Mouse (Mus musculus) heart, embryonic 12.5 days (tissue): ENCODE measurements at regions not wholly inside any gene's neighbourhood (a gene's known extent, or its start where the extent isn't known, plus 50 kb on each side); places are given as distances from the start of the nearest gene placed in this dataset.
A peak's percentile ranks its signal among the peaks of the same experiment; 100 is the strongest.

ENCODE experiments used
- ATAC-seq: fragments of 200-750 bp; cut with Nextera tagmentation; 2 replicates; pipeline ENCODE4 v1.8.0; 2017; ENCODE audit warnings: moderate TSS enrichment, moderate library complexity; ENCODE audit not compliant: insufficient number of reproducible peaks, low FRiP score
- H3K27ac ChIP-seq: fragments of 300-500 bp; sonication (generic); 2 replicates; pipeline ENCODE4 v1.5.1; 2016; ENCODE audit warnings: mild to moderate bottlenecking, moderate library complexity; ENCODE audit not compliant: poor library complexity, severe bottlenecking
- H3K27me3 ChIP-seq: fragments of 300-500 bp; sonication (generic); replicated peaks from 2 replicates; pipeline ENCODE4 v1.6.1; 2016; ENCODE audit warnings: mild to moderate bottlenecking, moderate library complexity
- H3K36me3 ChIP-seq: fragments of 300-500 bp; sonication (generic); 2 replicates; pipeline ENCODE4 v1.6.1; 2016; ENCODE audit warnings: mild to moderate bottlenecking, moderate library complexity
- H3K4me1 ChIP-seq: fragments of 300-500 bp; sonication (generic); replicated peaks from 2 replicates; pipeline ENCODE4 v1.6.1; 2016; ENCODE audit warnings: mild to moderate bottlenecking
- H3K4me2 ChIP-seq: fragments of 300-500 bp; sonication (generic); 2 replicates; pipeline ENCODE4 v1.6.1; 2016; ENCODE audit warnings: mild to moderate bottlenecking, moderate library complexity
- H3K4me3 ChIP-seq: fragments of 300-500 bp; sonication (generic); 2 replicates; pipeline ENCODE4 v1.5.1; 2016; ENCODE audit warnings: mild to moderate bottlenecking
- H3K9ac ChIP-seq: fragments of 300-500 bp; sonication (generic); 2 replicates; pipeline ENCODE4 v1.6.1; 2016; ENCODE audit warnings: mild to moderate bottlenecking, moderate library complexity
- H3K9me3 ChIP-seq: fragments of 300-500 bp; sonication (generic); replicated peaks from 2 replicates; pipeline ENCODE4 v1.6.1; 2016; ENCODE audit warnings: mild to moderate bottlenecking, moderate library complexity
- WGBS: fragments of 180-500 bp; shearing (Covaris S2); methylation state at CpG from one replicate; pipeline ENCODE4 v1.1.7; 2016; 5-methylcytosine and 5-hydroxymethylcytosine counted together

GRCm38 (mm10) chr12:71430331-71430730 lies 120.6 kb downstream of the Dact1 start:
- Histone ChIP-seq H3K9ac (no peak overlapping the region), H3K27ac (no peak overlapping the region), H3K9me3 (no peaks in the 10 kb centered on the region), H3K4me3 (no peak overlapping the region), H3K27me3 (no peaks in the 10 kb centered on the region), H3K4me1 (peaks cover 36% of the 10 kb centered on the region), H3K36me3 (no peaks in the 10 kb centered on the region), H3K4me2 (no peak overlapping the region)
- 44% methylated on average over 11 of the region's 11 CpGs for WGBS
- no peak for ATAC-seq

- H3K9ac ChIP-seq, result no peak overlapping the region
- 81% methylated on average over 8 of the region's 8 CpGs for WGBS
- no peak overlapping the region for H3K4me2 ChIP-seq
- no peaks in the 10 kb centered on the region for H3K27me3 ChIP-seq
- H3K9me3 ChIP-seq, result no peaks in the 10 kb centered on the region
- H3K4me3 ChIP-seq, result no peak overlapping the region
- no peak for ATAC-seq
- no peak overlapping the region for H3K27ac ChIP-seq
- H3K4me1 ChIP-seq, result peaks cover 30% of the 10 kb centered on the region
- no peaks in the 10 kb centered on the region for H3K36me3 ChIP-seq
Observed at GRCm38 (mm10) chr12:71431116-71431515, 121.4 kb downstream of the Dact1 start.

- Histone ChIP-seq H3K9ac (no peak overlapping the region), H3K4me2 (no peak overlapping the region), H3K4me1 (peaks cover 14% of the 10 kb centered on the region), H3K4me3 (no peak overlapping the region), H3K36me3 (no peaks in the 10 kb centered on the region), H3K27ac (no peak overlapping the region), H3K27me3 (no peaks in the 10 kb centered on the region), H3K9me3 (no peaks in the 10 kb centered on the region)
- no peak for ATAC-seq
- 40% methylated on average over 9 of the region's 9 CpGs for WGBS
Observed at GRCm38 (mm10) chr12:71433549-71434200, 124.0 kb downstream of the Dact1 start.

- H3K9me3 ChIP-seq, result no peaks in the 10 kb centered on the region
- H3K9ac ChIP-seq, result no peak overlapping the region
- ATAC-seq, result 0 out of 2 replicates have a peak, but pooled peaks have one; percentile 22
- H3K4me2 ChIP-seq, result no peak overlapping the region
- peaks cover 27% of the 10 kb centered on the region for H3K4me1 ChIP-seq
- H3K27ac ChIP-seq, result no peak overlapping the region
- no peaks in the 10 kb centered on the region for H3K36me3 ChIP-seq
- 32% methylated on average over 6 of the region's 6 CpGs for WGBS
- H3K27me3 ChIP-seq, result no peaks in the 10 kb centered on the region
- no peak overlapping the region for H3K4me3 ChIP-seq
Observed at GRCm38 (mm10) chr12:71438254-71438653, 128.6 kb downstream of the Dact1 start.

GRCm38 (mm10) chr12:71440863-71441262 lies 131.2 kb downstream of the Dact1 start:
- Histone ChIP-seq H3K36me3 (no peaks in the 10 kb centered on the region), H3K9ac (no peak overlapping the region), H3K4me1 (peaks cover 19% of the 10 kb centered on the region), H3K9me3 (no peaks in the 10 kb centered on the region), H3K27ac (no peak overlapping the region), H3K27me3 (0 out of 2 replicates have a peak, but pooled peaks cover 4% of the 10 kb centered on the region), H3K4me3 (no peak overlapping the region), H3K4me2 (no peak overlapping the region)
- no peak for ATAC-seq
- 44% methylated on average over 3 of the region's 3 CpGs for WGBS

- Histone ChIP-seq H3K27me3 (0 out of 2 replicates have a peak, but pooled peaks cover 4% of the 10 kb centered on the region), H3K4me1 (peaks cover 19% of the 10 kb centered on the region)
Observed at GRCm38 (mm10) chr12:71441272-71441671, 131.6 kb downstream of the Dact1 start.

GRCm38 (mm10) chr12:71446177-71446891 lies 136.7 kb downstream of the Dact1 start:
- H3K36me3 ChIP-seq, result no peaks in the 10 kb centered on the region
- WGBS, result 58% methylated on average over 8 of the region's 8 CpGs
- no peak for ATAC-seq

More at GRCm38 (mm10) chr12:71441272-71441671, 131.6 kb downstream of the Dact1 start:
- no peak overlapping the region for H3K27ac ChIP-seq
- no peak for ATAC-seq
- H3K9ac ChIP-seq, result no peak overlapping the region
- 22% methylated on average over 5 of the region's 5 CpGs for WGBS
- H3K9me3 ChIP-seq, result no peaks in the 10 kb centered on the region
- no peak overlapping the region for H3K4me3 ChIP-seq
- no peaks in the 10 kb centered on the region for H3K36me3 ChIP-seq
- H3K4me2 ChIP-seq, result no peak overlapping the region

GRCm38 (mm10) chr12:71446892-71447268 lies 137.2 kb downstream of the Dact1 start:
- WGBS, result 45% methylated on average over 7 of the region's 7 CpGs
- no peak for ATAC-seq

More at GRCm38 (mm10) chr12:71446177-71446891, 136.7 kb downstream of the Dact1 start:
- Histone ChIP-seq H3K27ac (no peak overlapping the region), H3K27me3 (0 out of 2 replicates have a peak, but pooled peaks cover 4% of the 10 kb centered on the region), H3K4me1 (peaks cover 12% of the 10 kb centered on the region), H3K4me3 (no peak overlapping the region), H3K9me3 (no peaks in the 10 kb centered on the region), H3K9ac (no peak overlapping the region), H3K4me2 (no peak overlapping the region)

GRCm38 (mm10) chr12:71449032-71449431 lies 139.3 kb downstream of the Dact1 start:
- 0 out of 2 replicates have a peak, but pooled peaks cover 2% of the 10 kb centered on the region for H3K27me3 ChIP-seq
- H3K4me1 ChIP-seq, result peaks cover 7% of the 10 kb centered on the region
- H3K4me2 ChIP-seq, result no peak overlapping the region
- H3K4me3 ChIP-seq, result no peak overlapping the region
- WGBS, result 41% methylated on average over 3 of the region's 3 CpGs
- no peak overlapping the region for H3K9ac ChIP-seq
- H3K36me3 ChIP-seq, result no peaks in the 10 kb centered on the region
- ATAC-seq, result no peak
- no peaks in the 10 kb centered on the region for H3K9me3 ChIP-seq
- H3K27ac ChIP-seq, result no peak overlapping the region

More at GRCm38 (mm10) chr12:71446892-71447268, 137.2 kb downstream of the Dact1 start:
- no peak overlapping the region for H3K27ac ChIP-seq
- no peak overlapping the region for H3K4me3 ChIP-seq
- H3K9me3 ChIP-seq, result no peaks in the 10 kb centered on the region
- H3K9ac ChIP-seq, result no peak overlapping the region
- no peaks in the 10 kb centered on the region for H3K36me3 ChIP-seq
- H3K27me3 ChIP-seq, result 0 out of 2 replicates have a peak, but pooled peaks cover 4% of the 10 kb centered on the region
- no peak overlapping the region for H3K4me2 ChIP-seq
- peaks cover 7% of the 10 kb centered on the region for H3K4me1 ChIP-seq

- Histone ChIP-seq H3K27ac (no peak overlapping the region), H3K9me3 (no peaks in the 10 kb centered on the region), H3K27me3 (no peaks in the 10 kb centered on the region), H3K4me1 (peaks cover 7% of the 10 kb centered on the region), H3K4me2 (no peak overlapping the region), H3K36me3 (no peaks in the 10 kb centered on the region), H3K9ac (no peak overlapping the region), H3K4me3 (no peak overlapping the region)
- WGBS, result 65% methylated on average over 4 of the region's 4 CpGs
- no peak for ATAC-seq
Observed at GRCm38 (mm10) chr12:71450128-71450527, 140.4 kb downstream of the Dact1 start.

GRCm38 (mm10) chr12:71450680-71451463 lies 141.2 kb downstream of the Dact1 start:
- Histone ChIP-seq H3K36me3 (no peaks in the 10 kb centered on the region), H3K4me3 (no peak overlapping the region), H3K27ac (no peak overlapping the region), H3K4me2 (no peak overlapping the region), H3K9ac (no peak overlapping the region), H3K9me3 (no peaks in the 10 kb centered on the region), H3K4me1 (peaks cover 7% of the 10 kb centered on the region), H3K27me3 (no peaks in the 10 kb centered on the region)
- ATAC-seq, result no peak
- 71% methylated on average over 14 of the region's 14 CpGs for WGBS
